Mouse (Mus musculus): Measurements from ENCODE around the gene Ccdc191.

GRCm38 (mm10) chr16:43900138-43900537, 10.5 kb downstream of the Ccdc191 start:
- TF ChIP-seq CTCF (IDR thresholded peaks at IDR 0.05; ENCODE audit: extremely low read depth, insufficient read depth, insufficient read length, insufficient replicate concordance) (no peak), POLR2A (IDR thresholded peaks at IDR 0.05; ENCODE audit: low read depth, low read length) (no peak)

Data from spleen, adult 2 months (tissue).